Mouse (Mus musculus) cerebellum, adult 2 months (tissue): Measurements from ENCODE around the gene Gcm2.

Source experiments
- CTCF ChIP-seq: fragments of 200-500 bp; IDR thresholded peaks from 2 replicates; pipeline ENCODE4 v1.5.1; 2011; ENCODE audit warnings: low read depth, mild to moderate bottlenecking, control low read depth, low read length, moderate library complexity, borderline replicate concordance; ENCODE audit not compliant: insufficient read depth
- POLR2A ChIP-seq: fragments of 200-500 bp; IDR thresholded peaks from 2 replicates; pipeline ENCODE4 v1.6.1; 2011; ENCODE audit warnings: low read length, control low read depth, borderline replicate concordance; ENCODE audit not compliant: insufficient read depth

GRCm38 (mm10) chr13:41067618-41068017, 43.2 kb downstream of the Gcm2 start:
- TF ChIP-seq POLR2A = no peak
- no peak for TF ChIP-seq CTCF
